21 mouse cellular contexts compared by ENCODE assay signal in the genomic region with DNA sequence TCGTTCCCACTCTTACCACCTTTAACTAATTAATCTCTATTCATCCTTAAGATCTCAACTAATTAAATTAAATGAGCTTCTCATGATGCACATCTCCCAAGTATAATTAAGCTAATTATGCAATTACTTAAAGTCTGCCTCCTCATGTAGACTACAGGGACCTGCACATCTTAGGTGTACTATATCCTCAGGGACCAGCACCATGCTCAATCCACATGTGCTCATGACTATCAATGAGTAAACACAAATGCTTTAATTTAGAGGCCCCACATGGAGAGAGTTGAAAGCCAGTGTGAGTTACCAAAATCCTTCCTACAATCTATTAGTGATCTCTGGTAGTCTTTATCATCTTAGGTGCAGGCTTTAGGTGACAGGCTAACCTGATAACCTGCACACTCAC. TPM values are rescaled to one million over a fixed set of nuclear protein-coding genes. Genes with fewer than 3 reads are reported as not detected.
A peak's percentile ranks its signal among the peaks of the same experiment; 100 is the strongest.
DNase-seq lines count a peak whose midpoint lies in the region; ATAC-seq lines count a peak whose summit lies in the region.
"Had no signal": no experiment of that assay in that cellular context is flagged by ENCODE, and none has a peak within 500 bp of the region (broad histone marks: within the 10 kb centered on the region; RNA-seq: fewer than 3 reads in every experiment).

No protein-coding gene starts in this region.

- H3K27me3 ChIP-seq in hindbrain, embryonic 16.5 days (replicated peaks; ENCODE audit: control insufficient read depth, insufficient read depth, low read length): no peaks in the 10 kb centered on the region
- H3K27me3 ChIP-seq in hindbrain, embryonic 11.5 days (ENCODE audit: control insufficient read depth, insufficient read depth, low read length): no peaks in the 10 kb centered on the region
- H3K27me3 ChIP-seq in midbrain, embryonic 11.5 days (ENCODE audit: control insufficient read depth, insufficient read depth, low read length): no peaks in the 10 kb centered on the region
- H3K27me3 ChIP-seq in midbrain, embryonic 13.5 days: no peaks in the 10 kb centered on the region
- H3K27me3 ChIP-seq: embryonic facial prominence, embryonic 13.5 days; embryonic facial prominence, embryonic 15.5 days; forebrain, embryonic 12.5 days had no signal

- no peak for DNase-seq in hindbrain, embryonic 11.5 days (ENCODE audit: low spot score)
- DNase-seq in midbrain, embryonic 11.5 days (ENCODE audit: low spot score, missing footprints): peak; percentile 61
- DNase-seq: adrenal gland, adult 2 months; adrenal gland, postnatal 10 days; adrenal gland, postnatal 25 days; cerebellum, adult 11 months; cerebellum, adult 18-20 months; cerebellum, adult 8-10 months; cerebellum, adult 9-11 months; cerebellum, postnatal 14 days; cerebellum, postnatal 36 days; embryo, embryonic 11 days had no signal

- H3K36me3 ChIP-seq in hindbrain, embryonic 16.5 days (ENCODE audit: control insufficient read depth, insufficient read depth, low read length): peaks cover 27% of the 10 kb centered on the region
- peaks cover 24% of the 10 kb centered on the region for H3K36me3 ChIP-seq in hindbrain, embryonic 11.5 days (ENCODE audit: control insufficient read depth, insufficient read depth, low read length)
- H3K36me3 ChIP-seq in midbrain, embryonic 11.5 days (ENCODE audit: control insufficient read depth, insufficient read depth, low read length): peaks cover 26% of the 10 kb centered on the region
- peaks cover 80% of the 10 kb centered on the region for H3K36me3 ChIP-seq in midbrain, embryonic 13.5 days

- no peaks in the 10 kb centered on the region for H3K4me1 ChIP-seq in hindbrain, embryonic 16.5 days (ENCODE audit: control insufficient read depth, insufficient read depth, low read depth, low read length)
- H3K4me1 ChIP-seq in hindbrain, embryonic 11.5 days (replicated peaks; ENCODE audit: control insufficient read depth, insufficient read depth, low read length): no peaks in the 10 kb centered on the region
- H3K4me1 ChIP-seq in midbrain, embryonic 11.5 days (ENCODE audit: control insufficient read depth, insufficient read depth, low read length): no peaks in the 10 kb centered on the region
- H3K4me1 ChIP-seq in midbrain, embryonic 13.5 days (replicated peaks): no peaks in the 10 kb centered on the region
- H3K4me1 ChIP-seq: embryonic facial prominence, embryonic 13.5 days; embryonic facial prominence, embryonic 15.5 days; forebrain, embryonic 10.5 days; forebrain, embryonic 12.5 days had no signal

- no peak overlapping the region for H3K27ac ChIP-seq in hindbrain, embryonic 16.5 days (ENCODE audit: low read depth, low read length)
- no peak overlapping the region for H3K27ac ChIP-seq in hindbrain, embryonic 11.5 days (ENCODE audit: low read depth, low read length)
- no peak overlapping the region for H3K27ac ChIP-seq in midbrain, embryonic 11.5 days (ENCODE audit: low read depth, low read length)
- H3K27ac ChIP-seq in midbrain, embryonic 13.5 days: no peak overlapping the region
- H3K27ac ChIP-seq: embryonic facial prominence, embryonic 13.5 days; embryonic facial prominence, embryonic 15.5 days; forebrain, embryonic 10.5 days; forebrain, embryonic 12.5 days had no signal

- peak; percentile 55; the same call in 1 of the 2 replicates for ATAC-seq in hindbrain, embryonic 16.5 days
- no peak for ATAC-seq in hindbrain, embryonic 11.5 days (ENCODE audit: low FRiP score)
- ATAC-seq in midbrain, embryonic 11.5 days (ENCODE audit: low FRiP score): no peak
- no peak for ATAC-seq in midbrain, embryonic 13.5 days
- ATAC-seq: forebrain, embryonic 14.5 days; forebrain, embryonic 16.5 days had no signal

- H3K4me3 ChIP-seq in hindbrain, embryonic 16.5 days (ENCODE audit: low read length): no peak overlapping the region
- no peak overlapping the region for H3K4me3 ChIP-seq in hindbrain, embryonic 11.5 days (ENCODE audit: low read depth, low read length)
- no peak overlapping the region for H3K4me3 ChIP-seq in midbrain, embryonic 11.5 days (ENCODE audit: low read depth, low read length)
- H3K4me3 ChIP-seq in midbrain, embryonic 13.5 days (replicated peaks): no peak overlapping the region
- H3K4me3 ChIP-seq: embryonic facial prominence, embryonic 13.5 days; embryonic facial prominence, embryonic 15.5 days; erythroblast, embryonic 14.5 days; forebrain, embryonic 10.5 days; forebrain, embryonic 12.5 days had no signal

- H3K9me3 ChIP-seq in hindbrain, embryonic 16.5 days (ENCODE audit: control insufficient read depth, low read length): no peaks in the 10 kb centered on the region
- H3K9me3 ChIP-seq in hindbrain, embryonic 11.5 days (ENCODE audit: control insufficient read depth, low read length): no peaks in the 10 kb centered on the region
- no peaks in the 10 kb centered on the region for H3K9me3 ChIP-seq in midbrain, embryonic 11.5 days (ENCODE audit: control insufficient read depth, low read length)
- no peaks in the 10 kb centered on the region for H3K9me3 ChIP-seq in midbrain, embryonic 13.5 days
- H3K9me3 ChIP-seq: embryonic facial prominence, embryonic 13.5 days; embryonic facial prominence, embryonic 15.5 days; forebrain, embryonic 10.5 days; forebrain, embryonic 12.5 days had no signal

- no peak overlapping the region for H3K9ac ChIP-seq in hindbrain, embryonic 16.5 days (ENCODE audit: low read depth, low read length)
- no peak overlapping the region for H3K9ac ChIP-seq in hindbrain, embryonic 11.5 days (ENCODE audit: low read depth, low read length)
- H3K9ac ChIP-seq in midbrain, embryonic 11.5 days (ENCODE audit: low read length): no peak overlapping the region
- H3K9ac ChIP-seq in midbrain, embryonic 13.5 days (replicated peaks): no peak overlapping the region
- H3K9ac ChIP-seq: embryonic facial prominence, embryonic 13.5 days; embryonic facial prominence, embryonic 15.5 days; forebrain, embryonic 12.5 days had no signal

- H3K4me2 ChIP-seq in hindbrain, embryonic 16.5 days (ENCODE audit: low read length): no peak overlapping the region
- no peak overlapping the region for H3K4me2 ChIP-seq in hindbrain, embryonic 11.5 days (replicated peaks; ENCODE audit: low read depth, low read length)
- no peak overlapping the region for H3K4me2 ChIP-seq in midbrain, embryonic 11.5 days
- no peak overlapping the region for H3K4me2 ChIP-seq in midbrain, embryonic 13.5 days (replicated peaks)
- H3K4me2 ChIP-seq: embryonic facial prominence, embryonic 13.5 days; embryonic facial prominence, embryonic 15.5 days; forebrain, embryonic 12.5 days had no signal

- WGBS in hindbrain, embryonic 16.5 days: 73% methylated on average over 1 of the region's 1 CpGs
- 95% methylated on average over 1 of the region's 1 CpGs for WGBS in hindbrain, embryonic 11.5 days
- 98% methylated on average over 1 of the region's 1 CpGs for WGBS in midbrain, embryonic 11.5 days
- 98% methylated on average over 1 of the region's 1 CpGs for WGBS in midbrain, embryonic 13.5 days

RNA-seq across cellular contexts. Expression of a gene that starts 7.5 kb away (rescaled TPM):
- 80.6 and 88.1 TPM in 2 replicates for polyA plus RNA-seq in hindbrain, embryonic 16.5 days (2015; fragmentation: Nextera tagmentation; extraction: Ambion mirVana)
- polyA plus RNA-seq in hindbrain, embryonic 11.5 days (2014; fragmentation: Nextera tagmentation; extraction: Ambion mirVana): 270 and 283 TPM in 2 replicates
- 304 and 328 TPM in 2 replicates for polyA plus RNA-seq in midbrain, embryonic 11.5 days (2014; fragmentation: Nextera tagmentation; extraction: Ambion mirVana)
- polyA plus RNA-seq in midbrain, embryonic 13.5 days (2015; fragmentation: Nextera tagmentation; extraction: Ambion mirVana): 131 and 148 TPM in 2 replicates

RNA-seq across cellular contexts. Expression of a gene that starts 16.3 kb away (rescaled TPM):
- 763 and 799 TPM in 2 replicates for polyA plus RNA-seq in hindbrain, embryonic 16.5 days (2015; fragmentation: Nextera tagmentation; extraction: Ambion mirVana)
- 600 and 609 TPM in 2 replicates for polyA plus RNA-seq in hindbrain, embryonic 11.5 days (2014; fragmentation: Nextera tagmentation; extraction: Ambion mirVana)
- 544 TPM in 2 replicates for polyA plus RNA-seq in midbrain, embryonic 11.5 days (2014; fragmentation: Nextera tagmentation; extraction: Ambion mirVana)
- polyA plus RNA-seq in midbrain, embryonic 13.5 days (2015; fragmentation: Nextera tagmentation; extraction: Ambion mirVana): 613 and 617 TPM in 2 replicates

RNA-seq across cellular contexts. Expression of a gene that starts 38.7 kb away (rescaled TPM):
- polyA plus RNA-seq in hindbrain, embryonic 16.5 days (2015; fragmentation: Nextera tagmentation; extraction: Ambion mirVana): 4.0 and 5.6 TPM in 2 replicates
- 2.8 and 2.9 TPM in 2 replicates for polyA plus RNA-seq in hindbrain, embryonic 11.5 days (2014; fragmentation: Nextera tagmentation; extraction: Ambion mirVana)
- 1.7 and 2.6 TPM in 2 replicates for polyA plus RNA-seq in midbrain, embryonic 11.5 days (2014; fragmentation: Nextera tagmentation; extraction: Ambion mirVana)
- 5.8 and 5.9 TPM in 2 replicates for polyA plus RNA-seq in midbrain, embryonic 13.5 days (2015; fragmentation: Nextera tagmentation; extraction: Ambion mirVana)

RNA-seq across cellular contexts. Expression of a gene that starts 50.1 kb away (rescaled TPM):
- 466 and 468 TPM in 2 replicates for polyA plus RNA-seq in hindbrain, embryonic 16.5 days (2015; fragmentation: Nextera tagmentation; extraction: Ambion mirVana)
- polyA plus RNA-seq in hindbrain, embryonic 11.5 days (2014; fragmentation: Nextera tagmentation; extraction: Ambion mirVana): 985 and 989 TPM in 2 replicates
- 1,035 and 1,053 TPM in 2 replicates for polyA plus RNA-seq in midbrain, embryonic 11.5 days (2014; fragmentation: Nextera tagmentation; extraction: Ambion mirVana)
- 516 and 536 TPM in 2 replicates for polyA plus RNA-seq in midbrain, embryonic 13.5 days (2015; fragmentation: Nextera tagmentation; extraction: Ambion mirVana)
